Mouse (Mus musculus) stomach, embryonic 16.5 days (tissue): Measurements from ENCODE around the gene Gm38392. TPM values are rescaled to one million over a fixed set of nuclear protein-coding genes. Genes with fewer than 3 reads are reported as not detected.
"Not testable (repeated sequence)": the region's sequence is repeated elsewhere in the genome, so short reads cannot be mapped to it uniquely, and the experiment has no call there.

Source experiments
- ATAC-seq: fragments of 200-750 bp; cut with Nextera tagmentation; 2 replicates; pipeline ENCODE4 v1.8.0; 2017; ENCODE audit warnings: moderate number of reproducible peaks, moderate TSS enrichment; ENCODE audit not compliant: insufficient read depth, low FRiP score
- H3K27ac ChIP-seq: fragments of 300-500 bp; sonication (generic); 2 replicates; pipeline ENCODE4 v1.5.1; 2014; ENCODE audit warnings: low read length
- H3K27me3 ChIP-seq: fragments of 300-500 bp; sonication (generic); 2 replicates; pipeline ENCODE4 v1.6.1; 2014; ENCODE audit warnings: low read length, control low read depth, mixed read lengths; ENCODE audit not compliant: control insufficient read depth, insufficient read depth
- H3K36me3 ChIP-seq: fragments of 300-500 bp; sonication (generic); 2 replicates; pipeline ENCODE4 v1.6.1; 2014; ENCODE audit warnings: low read length; ENCODE audit not compliant: control insufficient read depth, insufficient read depth
- H3K4me1 ChIP-seq: fragments of 300-500 bp; sonication (generic); 2 replicates; pipeline ENCODE4 v1.6.1; 2014; ENCODE audit warnings: low read length, control low read depth, mixed read lengths; ENCODE audit not compliant: control insufficient read depth, insufficient read depth
- H3K4me2 ChIP-seq: fragments of 300-500 bp; sonication (generic); 2 replicates; pipeline ENCODE4 v1.6.1; 2014; ENCODE audit warnings: low read depth, low read length, mixed read lengths
- H3K4me3 ChIP-seq: fragments of 300-500 bp; sonication (generic); replicated peaks from 2 replicates; pipeline ENCODE4 v1.5.1; 2014; ENCODE audit warnings: mild to moderate bottlenecking, low read length
- H3K9ac ChIP-seq: fragments of 300-500 bp; sonication (generic); 2 replicates; pipeline ENCODE4 v1.6.1; 2014; ENCODE audit warnings: low read length
- H3K9me3 ChIP-seq: fragments of 300-500 bp; sonication (generic); replicated peaks from 2 replicates; pipeline ENCODE4 v1.6.1; 2016; ENCODE audit warnings: low read length, control low read depth; ENCODE audit not compliant: control insufficient read depth
- WGBS: fragments of 180-500 bp; shearing (Covaris S2); extraction: QIAGEN DNeasy Blood & Tissue Kit; methylation state at CpG from one replicate; pipeline ENCODE4 v1.1.7; 2014; 5-methylcytosine and 5-hydroxymethylcytosine counted together
- polyA plus RNA-seq: library from polyadenylated mRNA; unstranded; fragments of >200 nt; fragmentation: Nextera tagmentation; extraction: Ambion mirVana; gene quantifications from 2 replicates; pipeline ENCODE4 v1.2.1, GENCODE M21; 2015

The Gm38392 gene
- polyA plus RNA-seq, 1 experiment from 2014 or later, result 0.53 TPM

- WGBS, result 78% methylated on average over 1 of the region's 1 CpGs
- Histone ChIP-seq H3K4me2 (no peak overlapping the region), H3K9me3 (no peaks in the 10 kb centered on the region), H3K9ac (no peak overlapping the region), H3K27ac (no peak overlapping the region), H3K4me3 (no peak overlapping the region), H3K4me1 (peaks cover 11% of the 10 kb centered on the region), H3K27me3 (no peaks in the 10 kb centered on the region), H3K36me3 (peaks cover 14% of the 10 kb centered on the region)
- no peak for ATAC-seq
Measured at GRCm38 (mm10) chr3:88299172-88299571, 12.2 kb upstream of the Gm38392 start.

GRCm38 (mm10) chr3:88297321-88297851 is 10.4 kb upstream of the Gm38392 start:
- Histone ChIP-seq H3K4me2 (peak overlapping the region; percentile 93), H3K4me3 (peak overlapping the region; percentile 69)

GRCm38 (mm10) chr3:88296561-88297318 is 9.7 kb upstream of the Gm38392 start, which contains the start of the genes Tsacc and Cct3:
Gene Tsacc (minus strand): TSS chr3:88296999.
Gene Cct3 (plus strand): TSS chr3:88297116.
- WGBS, result under 1% methylated on average over 44 of the region's 44 CpGs
- H3K9me3 ChIP-seq, result no peaks in the 10 kb centered on the region
- no peaks in the 10 kb centered on the region for H3K27me3 ChIP-seq
- peak within 1 kb of the TSS; percentile 97 for H3K27ac ChIP-seq
- peaks cover 11% of the 10 kb centered on the region for H3K4me1 ChIP-seq
- ATAC-seq, result peak; percentile 98
- peak within 1 kb of the TSS; percentile 69 for H3K4me3 ChIP-seq
- H3K9ac ChIP-seq, result peak within 1 kb of the TSS; percentile 95
- H3K4me2 ChIP-seq, result peak within 1 kb of the TSS; percentile 93
- H3K36me3 ChIP-seq, result peaks cover 14% of the 10 kb centered on the region

More at GRCm38 (mm10) chr3:88297321-88297851, 10.4 kb upstream of the Gm38392 start:
- Histone ChIP-seq H3K27me3 (no peaks in the 10 kb centered on the region), H3K9ac (peak overlapping the region; percentile 95), H3K27ac (peak overlapping the region; percentile 96), H3K4me1 (peaks cover 11% of the 10 kb centered on the region), H3K36me3 (peaks cover 14% of the 10 kb centered on the region), H3K9me3 (no peaks in the 10 kb centered on the region)
- WGBS, result under 1% methylated on average over 30 of the region's 30 CpGs
- ATAC-seq, result no peak

- peak overlapping the region; percentile 69 for H3K4me3 ChIP-seq
- WGBS, result 1% methylated on average over 12 of the region's 12 CpGs
- no peaks in the 10 kb centered on the region for H3K9me3 ChIP-seq
- H3K4me1 ChIP-seq, result peaks cover 11% of the 10 kb centered on the region
- peak overlapping the region; percentile 85 for H3K9ac ChIP-seq
- peak overlapping the region; percentile 97 for H3K27ac ChIP-seq
- no peaks in the 10 kb centered on the region for H3K27me3 ChIP-seq
- peaks cover 10% of the 10 kb centered on the region for H3K36me3 ChIP-seq
- ATAC-seq, result 0 out of 2 replicates have a peak, but pooled peaks have one; percentile 15
- peak overlapping the region; percentile 74 for H3K4me2 ChIP-seq
Measured at GRCm38 (mm10) chr3:88296110-88296560, 9.1 kb upstream of the Gm38392 start.

- H3K9me3 ChIP-seq, H3K27ac ChIP-seq, ATAC-seq, H3K36me3 ChIP-seq, H3K27me3 ChIP-seq, H3K4me3 ChIP-seq: not testable (repeated sequence)
- Histone ChIP-seq H3K4me2 (peak overlapping the region; percentile 74), H3K4me1 (peaks cover 11% of the 10 kb centered on the region), H3K9ac (peak overlapping the region; percentile 85)
- WGBS, result 42% methylated on average over 1 of the region's 1 CpGs
Measured at GRCm38 (mm10) chr3:88295272-88295671, 8.3 kb upstream of the Gm38392 start.

GRCm38 (mm10) chr3:88291970-88292369 is 5.0 kb upstream of the Gm38392 start:
- Histone ChIP-seq H3K9ac (no peak overlapping the region), H3K4me2 (no peak overlapping the region), H3K4me1 (peaks cover 2% of the 10 kb centered on the region; the same call in 1 of the 2 replicates), H3K27ac (no peak overlapping the region), H3K9me3 (no peaks in the 10 kb centered on the region), H3K4me3 (no peak overlapping the region), H3K36me3 (no peaks in the 10 kb centered on the region), H3K27me3 (no peaks in the 10 kb centered on the region)
- WGBS, result 54% methylated on average over 4 of the region's 4 CpGs
- ATAC-seq, result no peak

GRCm38 (mm10) chr3:88288133-88288713 is 1.2 kb upstream of the Gm38392 start:
- H3K4me2 ChIP-seq, H3K9me3 ChIP-seq, H3K4me1 ChIP-seq, H3K9ac ChIP-seq, ATAC-seq, H3K36me3 ChIP-seq, H3K27ac ChIP-seq, H3K27me3 ChIP-seq, H3K4me3 ChIP-seq: not testable (repeated sequence)
- 68% methylated on average over 8 of the region's 10 CpGs for WGBS

- not testable (repeated sequence) for H3K36me3 ChIP-seq, H3K27ac ChIP-seq, H3K4me2 ChIP-seq, H3K27me3 ChIP-seq, H3K4me1 ChIP-seq, ATAC-seq, H3K9ac ChIP-seq, H3K4me3 ChIP-seq, H3K9me3 ChIP-seq
- no CpG with 5 or more reads among the region's 2 CpGs for WGBS
Measured at GRCm38 (mm10) chr3:88285565-88285895, 1.5 kb downstream of the Gm38392 start.
